ENCODE assay signal across 23 mouse cellular contexts in genomic region chr17:86376389-86376788, GRCm38 (mm10).
DNase-seq lines count a peak whose midpoint lies in the region; ATAC-seq and TF ChIP-seq lines count a peak whose summit lies in the region.
"Had no signal": no experiment of that assay in that cellular context is flagged by ENCODE, and none has a peak within 500 bp of the region (broad histone marks: within the 10 kb centered on the region; RNA-seq: fewer than 3 reads in every experiment).

No protein-coding gene starts in this region.

- peak overlapping the region; percentile 63 for H3K27ac ChIP-seq in bone marrow, adult 2 months (ENCODE audit: control insufficient read depth, insufficient read depth, low read depth, low read length, poor library complexity)
- H3K27ac ChIP-seq in intestine, embryonic 16.5 days (ENCODE audit: low read length), result no peak overlapping the region
- H3K27ac ChIP-seq: embryonic facial prominence, embryonic 15.5 days; forebrain, embryonic 12.5 days; heart, embryonic 13.5 days; hindbrain, embryonic 13.5 days; hindbrain, postnatal 0 days had no signal

- H3K4me1 ChIP-seq in bone marrow, adult 2 months (ENCODE audit: control insufficient read depth, insufficient read depth, low read length), result peaks cover 7% of the 10 kb centered on the region
- H3K4me1 ChIP-seq in intestine, embryonic 16.5 days (ENCODE audit: control insufficient read depth, insufficient read depth, low read length), result peaks cover 14% of the 10 kb centered on the region

- H3K27me3 ChIP-seq in splenic B cell, adult 2 months (ENCODE audit: control insufficient read depth, insufficient read depth, low read length, poor library complexity, severe bottlenecking), result no peaks in the 10 kb centered on the region
- no peaks in the 10 kb centered on the region for H3K27me3 ChIP-seq in intestine, embryonic 16.5 days (replicated peaks; ENCODE audit: control insufficient read depth, insufficient read depth, low read length)
- H3K27me3 ChIP-seq: embryonic facial prominence, embryonic 15.5 days; forebrain, embryonic 12.5 days; heart, embryonic 13.5 days; hindbrain, embryonic 13.5 days had no signal

- WGBS in bone marrow, adult 2 months, result 30% methylated on average over 6 of the region's 6 CpGs
- 76% methylated on average over 6 of the region's 6 CpGs for WGBS in intestine, embryonic 16.5 days

- ATAC-seq in megakaryocyte, adult 5-6 weeks (ENCODE audit: poor library complexity, severe bottlenecking), result peak; percentile 66
- ATAC-seq in intestine, embryonic 16.5 days, result no peak
- ATAC-seq: activated CD4-positive, CD25-positive, alpha-beta regulatory T cell, adult 4 months; CD4-positive, CD25-positive, alpha-beta regulatory T cell, adult 4 months; forebrain, embryonic 16.5 days; hindbrain, postnatal 0 days had no signal

- intact Hi-C loops in left cerebral cortex, postnatal 4 days (cut with DNase I), result no loop called here

- no peak overlapping the region for H3K4me3 ChIP-seq in bone marrow, adult 2 months (replicated peaks; ENCODE audit: control insufficient read depth, low read depth, low read length)
- no peak overlapping the region for H3K4me3 ChIP-seq in intestine, embryonic 16.5 days (ENCODE audit: low read length)
- H3K4me3 ChIP-seq: embryonic facial prominence, embryonic 15.5 days; erythroblast, embryonic 14.5 days; forebrain, embryonic 12.5 days; heart, embryonic 13.5 days; hindbrain, embryonic 13.5 days had no signal

- DNase-seq in spleen, postnatal 36 days (ENCODE audit: low spot score in 2 of 2), result peak; percentile 58 to 66
- DNase-seq in spleen, postnatal 10 days (ENCODE audit: low spot score in 2 of 2), result no peak
- DNase-seq in splenic B cell, adult 2 months (ENCODE audit: low read depth, low spot score), result peak; percentile 71
- no peak for DNase-seq in left cerebral cortex, postnatal 4 days
- DNase-seq in kidney, postnatal 14 days, result no peak
- DNase-seq: adrenal gland, postnatal 14 days; cerebellum, adult 18-20 months; cerebellum, adult 9-11 months; cerebellum, postnatal 36 days; gastrocnemius, postnatal 14 days; heart, postnatal 4 days had no signal

- no peak overlapping the region for H3K4me2 ChIP-seq in intestine, embryonic 16.5 days (ENCODE audit: low read depth, low read length)
- H3K4me2 ChIP-seq: embryonic facial prominence, embryonic 15.5 days; forebrain, embryonic 12.5 days; heart, embryonic 13.5 days; hindbrain, embryonic 13.5 days had no signal

- H3K36me3 ChIP-seq in splenic B cell, adult 2 months (ENCODE audit: control insufficient read depth, insufficient read depth, low read length, poor library complexity, severe bottlenecking), result no peaks in the 10 kb centered on the region
- H3K36me3 ChIP-seq in intestine, embryonic 16.5 days (ENCODE audit: control insufficient read depth, insufficient read depth, low read length), result no peaks in the 10 kb centered on the region
- H3K36me3 ChIP-seq: embryonic facial prominence, embryonic 15.5 days; forebrain, embryonic 12.5 days; heart, embryonic 13.5 days; hindbrain, embryonic 13.5 days had no signal

- TF ChIP-seq POLR2A in bone marrow, adult 2 months (IDR thresholded peaks at IDR 0.05; ENCODE audit: borderline replicate concordance, control insufficient read depth, low read depth, low read length), result no peak

- no peak for TF ChIP-seq CTCF in bone marrow, adult 2 months (IDR thresholded peaks at IDR 0.05; ENCODE audit: control insufficient read depth, insufficient read depth, low read length)

- H3K9me3 ChIP-seq in intestine, embryonic 16.5 days (ENCODE audit: control insufficient read depth, low read length), result no peaks in the 10 kb centered on the region
- H3K9me3 ChIP-seq: embryonic facial prominence, embryonic 15.5 days; forebrain, embryonic 12.5 days; heart, embryonic 13.5 days; hindbrain, embryonic 13.5 days had no signal

- H3K9ac ChIP-seq in intestine, embryonic 16.5 days (ENCODE audit: low read depth, low read length), result no peak overlapping the region
- H3K9ac ChIP-seq: embryonic facial prominence, embryonic 15.5 days; forebrain, embryonic 12.5 days; heart, embryonic 13.5 days; hindbrain, embryonic 13.5 days had no signal

Comparison
In these comparisons a context has a peak if more than half of its experiments do, and no peak if none do; other contexts are left out.
1. DNase-seq: peak in spleen, postnatal 36 days (2 of 2) and splenic B cell, adult 2 months (single experiment); none in spleen, postnatal 10 days (0 of 2), left cerebral cortex, postnatal 4 days (single experiment) and kidney, postnatal 14 days (single experiment).